Mouse (Mus musculus): ENCODE measurements at regions not wholly inside any gene's neighbourhood (a gene's known extent, or its start where the extent isn't known, plus 50 kb on each side); places are given as distances from the start of the nearest gene placed in this dataset.

DNA sequence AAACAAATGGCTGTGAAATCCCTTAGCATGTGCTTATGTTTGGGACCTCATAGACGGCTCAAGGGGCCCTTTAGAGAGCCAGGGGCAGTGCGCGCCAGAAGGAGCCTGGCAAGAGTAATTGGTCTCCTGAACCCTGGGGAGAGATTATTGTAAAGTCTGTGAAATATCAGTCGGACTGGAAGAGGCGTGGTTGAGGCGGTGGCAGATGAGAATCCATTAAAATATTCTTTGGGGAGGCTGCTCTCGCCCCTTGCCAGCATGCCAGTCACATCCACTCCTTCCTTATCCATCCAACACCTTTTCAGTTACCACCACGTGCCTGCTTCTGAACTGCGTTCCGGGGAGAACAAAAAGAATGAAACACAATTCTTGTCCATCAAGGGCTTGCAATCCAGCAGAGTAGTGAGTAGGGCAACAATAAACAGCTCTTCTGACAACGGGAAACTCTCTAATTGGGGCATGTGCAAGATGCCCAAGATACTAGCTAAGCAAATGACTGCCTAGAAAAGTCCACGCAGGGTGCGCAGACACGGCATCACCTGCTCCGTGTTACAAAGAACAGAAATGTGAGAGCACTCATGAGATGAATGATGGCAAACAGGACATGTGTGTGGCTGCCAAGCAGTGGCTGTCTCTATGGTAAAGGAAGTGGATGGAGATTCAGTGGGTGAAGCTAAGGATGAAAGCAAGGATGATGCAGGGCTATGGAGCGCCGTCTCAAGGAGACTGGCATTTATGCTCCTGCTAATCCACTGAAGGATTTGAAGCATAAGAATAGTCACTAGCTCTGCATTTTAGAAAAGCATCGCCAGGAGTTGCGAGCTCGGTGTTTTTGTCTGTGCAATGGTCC lies 320.6 kb upstream of the Zfp462 start:
- TF ChIP-seq POLR2A (IDR thresholded peaks at IDR 0.05; ENCODE audit: control insufficient read depth, low read depth, low read length) (no peak), CTCF (IDR thresholded peaks at IDR 0.05; ENCODE audit: control insufficient read depth, insufficient read depth, insufficient replicate concordance, low read depth, low read length) (no peak)
